Mouse (Mus musculus) ZHBTc4 (cell line): ENCODE measurements around the gene Micu1.
"Not testable (repeated sequence)": the region's sequence is repeated elsewhere in the genome, so short reads cannot be mapped to it uniquely, and the experiment has no call there.

Experiments used
- DNase-seq: peaks from one replicate; pipeline ENCODE4 v3.0.0-alpha.2; 2011; ENCODE audit warnings: low read depth, low spot score

Gene Micu1

DNA sequence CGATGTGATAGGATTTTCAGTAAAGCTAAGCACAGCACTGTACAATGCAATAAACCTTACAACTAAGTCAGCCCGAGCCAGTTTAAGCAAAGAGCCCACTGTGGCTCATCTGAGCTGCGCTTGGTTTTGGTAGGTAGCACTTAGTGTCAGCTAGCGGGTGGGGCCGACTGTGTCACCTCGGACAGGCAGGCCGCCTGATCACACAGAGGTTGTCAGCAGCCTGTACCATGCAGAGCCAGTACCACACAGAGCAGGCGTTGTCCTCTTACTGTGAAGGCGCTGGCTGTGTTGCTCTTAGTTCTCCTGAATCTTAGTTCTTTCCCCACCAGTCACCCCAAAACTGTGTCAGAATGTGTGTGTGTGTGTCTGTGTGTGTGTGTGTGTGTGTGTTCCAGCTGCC lies 146.7 kb downstream of the Micu1 start:
- no peak for DNase-seq

GRCm38 (mm10) chr10:59849371-59849770 lies 147.1 kb downstream of the Micu1 start:
- DNase-seq, result no peak

DNA sequence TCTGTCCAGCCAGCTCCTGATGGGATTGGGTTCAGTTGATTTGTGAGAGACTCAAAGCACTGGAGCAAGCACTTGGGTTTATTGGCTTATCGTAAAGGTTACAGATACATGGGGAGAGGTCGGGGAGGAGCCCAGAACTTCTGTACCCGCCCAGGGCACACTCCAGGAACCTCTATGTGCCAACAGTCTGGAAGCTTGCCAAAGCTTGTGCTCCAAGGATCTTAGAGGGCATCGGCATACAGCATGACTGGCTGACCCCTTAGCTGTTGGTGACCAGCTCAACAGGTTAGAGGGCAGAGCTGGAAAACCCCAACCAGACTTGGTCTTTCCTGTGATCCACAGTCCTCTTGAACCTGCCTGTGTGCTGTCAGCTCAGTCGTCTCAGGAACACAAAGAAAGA lies 154.9 kb downstream of the Micu1 start:
- no peak for DNase-seq

DNA sequence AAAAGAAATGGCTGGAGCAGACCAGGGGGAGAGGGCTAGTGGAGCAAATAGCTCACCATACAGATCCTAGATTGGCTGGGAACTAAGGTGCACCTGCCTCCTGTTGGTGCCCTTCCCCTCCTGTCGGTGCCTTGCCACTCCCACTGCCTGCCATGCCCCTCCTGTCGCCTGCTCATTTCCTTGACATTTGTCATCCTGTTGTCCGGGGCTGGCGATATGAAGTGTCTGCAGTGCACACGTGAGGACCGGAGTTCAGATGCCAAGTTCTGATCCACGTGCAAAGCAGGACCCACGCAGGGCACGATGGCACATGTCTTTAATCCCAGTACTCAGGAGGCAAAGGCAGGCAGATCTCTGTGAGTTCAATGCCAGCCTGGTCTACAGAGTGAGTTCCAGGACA lies 158.4 kb downstream of the Micu1 start:
- DNase-seq, result no peak

GRCm38 (mm10) chr10:59861201-59861600 lies 158.9 kb downstream of the Micu1 start:
- peak; percentile 52 for DNase-seq

DNA sequence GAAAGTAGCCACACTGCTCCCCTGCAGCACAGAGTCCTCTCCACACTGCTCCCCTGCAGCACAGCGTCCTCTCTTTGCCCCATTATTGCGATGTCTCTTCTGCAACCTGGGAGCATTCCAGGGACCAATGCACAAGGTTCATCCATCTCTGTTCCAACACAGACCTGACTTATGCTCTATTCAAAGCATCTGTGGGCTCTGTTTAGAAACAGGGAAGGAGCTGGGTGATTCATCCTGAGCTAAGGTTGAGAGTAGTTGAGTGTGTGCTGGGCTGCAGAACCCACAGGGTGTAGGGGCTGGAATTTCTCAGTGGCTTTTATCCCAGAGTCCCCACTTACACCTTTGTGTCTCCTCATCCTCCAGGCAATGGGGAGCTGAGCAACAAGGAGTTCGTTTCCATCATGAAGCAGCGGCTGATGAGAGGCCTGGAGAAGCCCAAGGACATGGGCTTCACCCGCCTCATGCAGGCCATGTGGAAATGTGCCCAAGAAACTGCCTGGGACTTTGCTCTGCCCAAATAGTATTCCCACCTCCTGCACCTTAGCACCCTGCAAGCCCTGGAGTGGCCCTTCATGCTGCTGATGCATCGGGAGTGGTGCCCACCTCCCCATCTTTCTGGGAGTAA lies 160.7 kb downstream of the Micu1 start:
- DNase-seq, result no peak

DNA sequence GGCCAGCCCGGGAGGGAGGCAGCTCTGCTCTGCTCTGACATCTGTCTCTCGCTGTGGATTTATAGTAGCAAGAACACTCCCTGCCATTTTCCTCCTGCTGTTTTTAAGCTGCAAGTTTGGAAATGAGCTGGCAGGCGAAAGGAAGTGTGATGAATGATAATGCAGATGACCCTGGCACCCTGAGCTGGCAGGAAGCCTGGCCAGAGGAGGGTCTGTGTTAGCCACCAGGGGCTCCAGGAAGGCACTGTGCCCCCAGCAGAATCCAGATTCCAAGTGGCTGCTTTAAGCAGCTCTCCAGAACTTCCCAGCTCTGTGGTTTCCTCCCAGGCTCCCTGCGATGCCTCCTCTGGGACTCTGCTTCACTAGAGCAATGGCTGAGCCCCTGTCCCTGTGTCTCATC lies 161.3 kb downstream of the Micu1 start:
- DNase-seq, result no peak

- no peak for DNase-seq
Observed at GRCm38 (mm10) chr10:59864232-59864875, 162.1 kb downstream of the Micu1 start.

DNA sequence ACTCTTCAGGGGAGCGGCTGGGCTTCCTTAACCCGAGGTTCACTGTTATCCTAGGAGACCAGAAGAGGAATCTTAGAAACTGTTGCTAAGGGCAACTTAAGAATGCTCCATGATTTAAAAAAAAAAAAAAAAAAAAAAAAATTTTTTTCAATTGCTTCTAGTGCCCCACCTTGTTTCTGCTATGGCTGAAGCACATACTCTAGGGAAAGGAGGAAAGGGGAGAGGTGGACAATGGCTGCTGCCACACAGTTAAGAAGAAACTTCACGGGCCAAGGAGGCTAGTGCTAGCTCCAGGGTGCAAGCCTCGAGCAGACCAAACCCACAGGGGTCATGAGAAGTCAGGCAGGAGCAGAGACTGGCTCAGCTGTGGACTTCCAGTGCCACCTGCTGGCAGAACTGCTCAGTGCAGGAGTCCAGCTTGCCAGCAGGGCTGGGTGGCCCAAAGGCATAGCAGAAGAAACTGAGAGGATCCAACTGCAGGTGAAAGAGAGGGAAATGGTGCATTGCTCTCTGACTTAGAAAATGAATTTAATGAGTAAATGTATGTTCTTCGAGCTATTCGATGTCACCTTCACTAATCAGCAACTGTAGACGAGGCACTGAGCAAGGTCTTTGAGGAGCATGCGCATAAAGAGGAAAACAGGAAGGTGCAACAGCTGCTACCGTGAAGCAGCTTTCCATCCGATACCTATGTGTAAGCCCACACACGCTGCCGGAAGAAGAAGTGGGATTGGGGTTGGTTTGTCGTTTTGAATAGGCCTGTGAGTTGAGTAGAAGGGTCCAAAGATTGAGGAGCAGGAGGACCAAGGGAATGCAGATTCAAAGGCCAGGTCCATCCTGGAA lies 162.8 kb downstream of the Micu1 start:
- peak; percentile 93 for DNase-seq

DNA sequence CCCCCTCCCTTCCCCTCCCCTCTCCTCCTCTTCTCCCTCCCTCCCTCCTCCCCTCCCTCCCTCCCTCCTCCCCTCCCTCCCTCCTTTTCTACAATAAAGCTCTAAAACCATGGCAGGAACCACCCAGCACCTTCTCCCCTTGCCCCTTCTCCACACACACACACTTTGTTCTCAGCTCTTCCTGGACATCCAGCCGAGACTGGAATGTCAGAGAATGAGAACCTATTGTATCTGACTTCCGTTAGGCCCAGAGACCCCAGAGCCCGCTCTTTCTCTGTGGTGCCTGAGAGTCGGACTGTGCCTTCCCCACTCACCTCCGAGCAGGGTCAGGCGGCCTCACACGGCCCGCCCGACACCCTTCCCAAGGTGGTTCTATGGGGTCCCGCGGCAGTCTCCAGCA lies 166.0 kb downstream of the Micu1 start:
- peak; percentile 78 for DNase-seq

- no peak for DNase-seq
Observed at GRCm38 (mm10) chr10:59870038-59870437, 167.8 kb downstream of the Micu1 start.

GRCm38 (mm10) chr10:59872651-59873050 lies 170.4 kb downstream of the Micu1 start:
- DNase-seq, result not testable (repeated sequence)

GRCm38 (mm10) chr10:59873206-59873605 lies 170.9 kb downstream of the Micu1 start:
- DNase-seq, result no peak

- DNase-seq, result peak; percentile 43
Observed at GRCm38 (mm10) chr10:59873613-59874012, 171.3 kb downstream of the Micu1 start.

GRCm38 (mm10) chr10:59875396-59875795 lies 173.1 kb downstream of the Micu1 start:
- DNase-seq, result no peak

DNA sequence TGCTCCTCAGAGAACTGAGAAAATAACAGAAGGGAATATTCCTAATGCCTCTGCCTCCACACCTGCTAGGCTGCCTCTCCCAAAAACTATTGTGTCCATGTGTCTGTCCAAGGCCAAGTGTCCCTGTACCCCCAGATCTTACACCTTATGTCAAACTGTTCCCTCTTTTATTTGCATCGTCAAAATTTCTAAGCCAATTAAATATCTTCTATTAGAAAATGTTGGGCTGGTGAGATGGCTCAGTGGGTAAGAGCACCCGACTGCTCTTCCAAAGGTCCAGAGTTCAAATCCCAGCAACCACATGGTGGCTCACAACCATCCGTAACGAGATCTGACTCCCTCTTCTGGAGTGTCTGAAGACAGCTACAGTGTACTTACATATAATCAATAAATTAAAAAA lies 174.4 kb downstream of the Micu1 start:
- DNase-seq, result not testable (repeated sequence)

DNA sequence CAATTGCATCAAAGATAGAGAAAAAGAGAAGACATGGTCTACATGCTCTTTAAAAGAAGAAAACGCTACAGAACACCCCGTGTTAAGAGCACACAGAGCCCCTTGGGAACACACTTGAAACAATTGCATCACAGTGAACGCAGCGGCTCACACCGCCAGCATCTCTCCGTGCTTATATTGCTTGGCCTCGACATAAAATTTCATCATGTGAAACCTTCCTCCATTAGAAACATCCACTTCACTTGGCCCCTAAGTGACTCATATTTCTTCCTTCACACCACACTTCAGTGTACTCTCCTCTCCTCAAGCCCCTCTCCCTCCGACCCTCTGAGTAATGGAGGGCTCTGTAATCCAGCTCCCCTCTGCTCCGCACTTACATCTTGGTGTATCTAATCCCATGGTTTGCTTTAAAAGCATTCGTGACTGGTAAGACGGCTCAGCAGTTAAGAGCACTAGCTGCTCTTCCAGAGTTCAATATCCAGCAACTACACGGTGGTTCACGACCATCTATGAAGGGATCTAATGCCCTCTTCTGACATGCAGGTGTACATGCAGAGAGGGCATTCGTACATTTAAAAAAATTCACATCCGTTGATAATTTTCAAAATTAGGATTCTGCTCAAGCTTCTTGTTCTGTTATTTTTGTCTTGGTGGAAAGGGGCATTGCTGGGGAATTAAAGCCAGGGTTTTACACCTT lies 175.3 kb downstream of the Micu1 start:
- DNase-seq, result no peak

DNA sequence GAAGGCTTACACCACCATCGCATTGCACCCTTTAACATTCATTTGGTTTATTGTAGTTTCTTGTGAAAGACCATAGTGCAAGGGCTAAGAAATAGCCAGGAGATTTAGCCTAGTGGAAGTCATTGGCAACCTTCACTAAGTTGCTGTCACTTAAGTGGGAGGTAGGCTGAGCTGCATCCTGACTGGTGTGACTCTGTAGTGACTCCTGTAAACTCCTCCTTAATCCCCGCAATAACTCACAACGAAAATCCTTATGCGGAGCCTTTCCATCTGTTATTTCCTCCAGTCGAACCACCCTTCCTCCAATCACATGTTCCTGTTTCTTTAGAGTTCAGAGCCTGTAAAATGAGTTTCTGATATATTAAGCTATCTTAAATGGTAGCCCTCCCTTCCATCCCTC lies 176.5 kb downstream of the Micu1 start:
- no peak for DNase-seq

GRCm38 (mm10) chr10:59879255-59880028 lies 177.2 kb downstream of the Micu1 start, which contains the start of gene Dnajb12:
Dnajb12 (plus strand) TSS chr10:59879556.
- DNase-seq, result peak; percentile 98

- no peak for DNase-seq
Observed at GRCm38 (mm10) chr10:59880029-59880386, 177.7 kb downstream of the Micu1 start.

GRCm38 (mm10) chr10:59880837-59881236 lies 178.6 kb downstream of the Micu1 start:
- DNase-seq, result no peak
